Mouse (Mus musculus) CH12.LX (cell line): ENCODE results near the gene H2-M5.
A peak's percentile ranks its signal among the peaks of the same experiment; 100 is the strongest.

Experiments used
- CTCF ChIP-seq, 2 experiments: IDR thresholded peaks in 1 of 2; conservative IDR thresholded peaks in 1 of 2; 2 replicates each; pipeline ENCODE4 v1.5.1; 2011 to 2012; ENCODE audit warnings: low read depth in 2 of 2, low read length in 2 of 2, improper control_type of control experiment in 1 of 2, inconsistent platforms in 1 of 2, mild to moderate bottlenecking in 1 of 2, moderate library complexity in 1 of 2
- EP300 ChIP-seq: IDR thresholded peaks from 2 replicates; pipeline ENCODE4 v1.6.1; 2011; ENCODE audit warnings: low read length, improper control_type of control experiment
- ETS1 ChIP-seq: conservative IDR thresholded peaks from 2 replicates; pipeline ENCODE4 v1.6.1; 2012; ENCODE audit warnings: low read depth, mild to moderate bottlenecking, inconsistent platforms, low read length, improper control_type of control experiment, moderate library complexity
- MYC ChIP-seq: IDR thresholded peaks from 2 replicates; pipeline ENCODE4 v1.6.1; 2011; ENCODE audit warnings: low read depth, mild to moderate bottlenecking, improper control_type of control experiment, low read length
- NELFE ChIP-seq: IDR thresholded peaks from 2 replicates; pipeline ENCODE4 v1.6.1; 2011; ENCODE audit warnings: low read depth, low read length, improper control_type of control experiment
- POLR2A ChIP-seq: IDR thresholded peaks from 2 replicates; pipeline ENCODE4 v1.6.1; 2011; ENCODE audit warnings: low read depth, mild to moderate bottlenecking, improper control_type of control experiment, low read length
- RCOR1 ChIP-seq: conservative IDR thresholded peaks from 2 replicates; pipeline ENCODE4 v1.6.1; 2012; ENCODE audit warnings: low read depth, mild to moderate bottlenecking, inconsistent platforms, low read length, improper control_type of control experiment
- TCF12 ChIP-seq: IDR thresholded peaks from 2 replicates; pipeline ENCODE4 v1.6.1; 2014; ENCODE audit warnings: low read depth, mild to moderate bottlenecking, inconsistent platforms, low read length, improper control_type of control experiment
- UBTF ChIP-seq: IDR thresholded peaks from 2 replicates; pipeline ENCODE4 v1.6.1; 2012; ENCODE audit warnings: low read depth, mild to moderate bottlenecking, inconsistent platforms, low read length, improper control_type of control experiment, moderate library complexity
- USF1 ChIP-seq: IDR thresholded peaks from 2 replicates; pipeline ENCODE4 v1.6.1; 2014; ENCODE audit warnings: low read depth, mild to moderate bottlenecking, inconsistent platforms, low read length, improper control_type of control experiment
- ZC3H11A ChIP-seq: IDR thresholded peaks from 2 replicates; pipeline ENCODE4 v1.6.1; 2012; ENCODE audit warnings: low read depth, mild to moderate bottlenecking, inconsistent platforms, low read length, improper control_type of control experiment

DNA sequence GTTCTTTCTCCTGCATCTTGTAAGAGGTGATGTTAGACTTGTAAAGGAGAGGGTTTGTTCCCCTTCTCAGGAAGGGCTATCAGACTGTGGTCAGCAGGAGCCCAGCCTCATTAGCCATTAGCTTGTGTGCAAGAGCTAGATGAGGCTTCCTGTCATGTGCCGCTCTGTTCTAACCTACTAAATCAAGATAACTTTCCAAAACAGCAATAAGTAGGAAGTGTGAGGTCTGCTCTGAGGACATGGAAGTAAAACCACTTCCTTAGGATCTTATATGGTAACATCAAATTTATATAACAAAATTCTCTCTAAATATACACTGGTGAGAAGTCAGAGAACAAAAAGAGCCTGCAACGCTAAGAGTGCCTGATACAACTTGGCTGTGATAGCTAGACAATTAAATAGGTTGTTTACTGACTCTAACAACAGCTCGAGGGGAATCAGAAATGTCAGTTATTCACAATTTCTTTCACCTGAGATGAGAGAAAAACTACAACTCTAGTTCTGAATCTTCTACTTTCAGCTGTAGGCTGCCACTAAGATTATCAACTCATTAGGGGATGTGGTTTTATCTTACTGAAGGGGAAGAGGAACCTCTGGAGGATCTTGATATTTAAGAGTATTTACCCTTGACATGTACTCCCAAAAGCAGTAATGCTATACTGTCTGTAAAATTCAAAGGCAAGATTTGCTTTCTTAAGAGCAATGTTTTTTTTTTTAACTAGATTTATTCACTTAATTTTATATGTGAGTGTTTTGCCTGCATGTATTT, 3.2 kb upstream of the H2-M5 start:
- no peak for TF ChIP-seq POLR2A
- no peak for TF ChIP-seq CTCF (conservative IDR thresholded peaks at IDR 0.05 in 1 of 2, IDR thresholded peaks at IDR 0.05 in 1 of 2; ENCODE audit: low read depth in 2 of 2, low read length in 2 of 2)
- TF ChIP-seq RCOR1, result no peak
- TF ChIP-seq NELFE, result no peak
- no peak for TF ChIP-seq UBTF
- TF ChIP-seq EP300, result 0 out of 2 replicates have a peak, but pooled peaks have one; percentile 22
- TF ChIP-seq TCF12, result no peak
- TF ChIP-seq ETS1, result no peak; the same call in 1 of the 2 replicates
- TF ChIP-seq ZC3H11A, result no peak
- no peak for TF ChIP-seq MYC
- no peak for TF ChIP-seq USF1
